Mouse (Mus musculus) hindbrain, embryonic 11.5 days (tissue): ENCODE data around the gene Ccn5. TPM values are rescaled to one million over a fixed set of nuclear protein-coding genes. Genes with fewer than 3 reads are reported as not detected.

ENCODE experiments used
- ATAC-seq: fragments of 200-750 bp; cut with Nextera tagmentation; 2 replicates; pipeline ENCODE4 v1.8.0; 2017; ENCODE audit warnings: mild to moderate bottlenecking, moderate TSS enrichment, moderate library complexity; ENCODE audit not compliant: low FRiP score
- DNase-seq: peaks from one replicate; pipeline ENCODE4 v3.0.0-alpha.2; 2015; ENCODE audit warnings: low spot score
- H3K27ac ChIP-seq: fragments of 300-500 bp; sonication (generic); 2 replicates; pipeline ENCODE4 v1.5.1; 2014; ENCODE audit warnings: mild to moderate bottlenecking, low read depth, low read length
- H3K27me3 ChIP-seq: fragments of 300-500 bp; sonication (generic); 2 replicates; pipeline ENCODE4 v1.6.1; 2014; ENCODE audit warnings: mild to moderate bottlenecking, low read length, moderate library complexity, mixed read lengths; ENCODE audit not compliant: control insufficient read depth, insufficient read depth
- H3K36me3 ChIP-seq: fragments of 300-500 bp; sonication (generic); 2 replicates; pipeline ENCODE4 v1.6.1; 2014; ENCODE audit warnings: mild to moderate bottlenecking, low read length, moderate library complexity, mixed read lengths; ENCODE audit not compliant: control insufficient read depth, insufficient read depth
- H3K4me1 ChIP-seq: fragments of 300-500 bp; sonication (generic); replicated peaks from 2 replicates; pipeline ENCODE4 v1.6.1; 2014; ENCODE audit warnings: low read length, mixed read lengths; ENCODE audit not compliant: control insufficient read depth, insufficient read depth
- H3K4me2 ChIP-seq: fragments of 300-500 bp; sonication (generic); replicated peaks from 2 replicates; pipeline ENCODE4 v1.6.1; 2014; ENCODE audit warnings: mild to moderate bottlenecking, low read depth, low read length
- H3K4me3 ChIP-seq: fragments of 300-500 bp; sonication (generic); 2 replicates; pipeline ENCODE4 v1.5.1; 2014; ENCODE audit warnings: low read depth, low read length
- H3K9ac ChIP-seq: fragments of 300-500 bp; sonication (generic); 2 replicates; pipeline ENCODE4 v1.6.1; 2014; ENCODE audit warnings: low read depth, low read length
- H3K9me3 ChIP-seq: fragments of 300-500 bp; sonication (generic); 2 replicates; pipeline ENCODE4 v1.6.1; 2016; ENCODE audit warnings: low read length; ENCODE audit not compliant: control insufficient read depth
- WGBS: fragments of 180-500 bp; shearing (Covaris S2); extraction: QIAGEN DNeasy Blood & Tissue Kit; methylation state at CpG from one replicate; pipeline ENCODE4 v1.1.7; 2014; 5-methylcytosine and 5-hydroxymethylcytosine counted together
- polyA plus RNA-seq: library from polyadenylated mRNA; unstranded; fragments of >200 nt; fragmentation: Nextera tagmentation; extraction: Ambion mirVana; gene quantifications from 2 replicates; pipeline ENCODE4 v1.2.1, GENCODE M21; 2014

Gene Ccn5
- polyA plus RNA-seq, 1 experiment from 2014 or later, result 0.19 TPM

GRCm38 (mm10) chr2:163880891-163881290 lies 60.2 kb downstream of the Ccn5 start:
- 95% methylated on average over 6 of the region's 6 CpGs for WGBS
- ATAC-seq, result no peak
- DNase-seq, result no peak

More at GRCm38 (mm10) chr2:163880891-163881290, 60.2 kb downstream of the Ccn5 start:
- H3K36me3 ChIP-seq, result no peaks in the 10 kb centered on the region
- H3K9ac ChIP-seq, result no peak overlapping the region
- H3K9me3 ChIP-seq, result no peaks in the 10 kb centered on the region
- no peaks in the 10 kb centered on the region for H3K4me1 ChIP-seq
- no peaks in the 10 kb centered on the region for H3K27me3 ChIP-seq
- no peak overlapping the region for H3K27ac ChIP-seq
- H3K4me3 ChIP-seq, result no peak overlapping the region
- no peak overlapping the region for H3K4me2 ChIP-seq

Other genes with a start within 250 kb of the Ccn5 start
- gene Ttpal, start 218.5 kb upstream of the Ccn5 start, polyA plus RNA-seq, result 40.2 and 42.2 TPM in 2 replicates
- 35.7 and 38.4 TPM in 2 replicates for gene Serinc3, start 175.7 kb upstream of the Ccn5 start, polyA plus RNA-seq
- 136 and 138 TPM in 2 replicates for gene Pkig, start 162.5 kb upstream of the Ccn5 start, polyA plus RNA-seq
- gene Ada, start 70.6 kb upstream of the Ccn5 start, polyA plus RNA-seq, result 4.7 and 6.0 TPM in 2 replicates
- gene Kcnk15, start 32.8 kb downstream of the Ccn5 start, polyA plus RNA-seq, result not detected in 2 replicates
- gene Rims4, start 97.8 kb downstream of the Ccn5 start, polyA plus RNA-seq, result 0.68 and 0.71 TPM in 2 replicates
- gene Ywhab, start 174.1 kb downstream of the Ccn5 start, polyA plus RNA-seq, result 327 and 328 TPM in 2 replicates
- 0.62 and 1.2 TPM in 2 replicates for gene Pabpc1l, start 204.6 kb downstream of the Ccn5 start, polyA plus RNA-seq
- gene Stk4, start 249.5 kb downstream of the Ccn5 start, polyA plus RNA-seq, result 32.7 and 41.1 TPM in 2 replicates